Mouse (Mus musculus) C2C12 (cell line): ENCODE results near the gene Zfpl1.

Experiments used
- CEBPB ChIP-seq: IDR thresholded peaks from one replicate; pipeline ENCODE4 v1.6.1; 2011; ENCODE audit warnings: low read depth, mild to moderate bottlenecking, control low read depth, moderate library complexity
- CTCF ChIP-seq: IDR thresholded peaks from one replicate; pipeline ENCODE4 v1.5.1; 2011; ENCODE audit not compliant: control insufficient read depth, insufficient read depth, insufficient read length
- MAX ChIP-seq: IDR thresholded peaks from one replicate; pipeline ENCODE4 v1.6.1; 2011; ENCODE audit warnings: mild to moderate bottlenecking, control low read depth
- MYOG ChIP-seq: IDR thresholded peaks from one replicate; pipeline ENCODE4 v1.6.1; 2011; ENCODE audit not compliant: control insufficient read depth, insufficient read length; ENCODE audit errors: extremely low read depth
- USF1 ChIP-seq: IDR thresholded peaks from one replicate; pipeline ENCODE4 v1.6.1; 2011; ENCODE audit warnings: low read depth, mild to moderate bottlenecking, control low read depth, moderate library complexity

- no peak for TF ChIP-seq CTCF
- TF ChIP-seq MAX = no peak
- no peak for TF ChIP-seq USF1
- no peak for TF ChIP-seq MYOG
- TF ChIP-seq CEBPB = no peak
Measured at GRCm38 (mm10) chr19:6061021-6061533, 23.7 kb downstream of the Zfpl1 start, which contains the start of gene Znhit2.
